Mouse (Mus musculus) megakaryocyte, embryonic 14.5 days (primary cell): ENCODE measurements around the gene Gm5901.

ENCODE experiments used
- FLI1 ChIP-seq: IDR thresholded peaks from 2 replicates; pipeline ENCODE4 v1.6.1; 2012; ENCODE audit warnings: low read length, inconsistent platforms, mixed read lengths
- GATA1 ChIP-seq: IDR thresholded peaks from 3 replicates; pipeline ENCODE4 v1.6.1; 2012; ENCODE audit warnings: mixed read lengths, low read length, inconsistent platforms, borderline replicate concordance

GRCm38 (mm10) chr7:105342752-105343151 lies 32.1 kb upstream of the Gm5901 start:
- TF ChIP-seq GATA1 = no peak
- TF ChIP-seq FLI1 = no peak
